Mouse (Mus musculus) bone marrow, adult 2 months (tissue): ENCODE data around the gene Slit3. TPM values are rescaled to one million over a fixed set of nuclear protein-coding genes. Genes with fewer than 3 reads are reported as not detected.
A peak's percentile ranks its signal among the peaks of the same experiment; 100 is the strongest.

ENCODE experiments used
- H3K27ac ChIP-seq: fragments of 200-500 bp; 2 replicates; pipeline ENCODE4 v1.5.1; 2012; ENCODE audit warnings: low read depth, mild to moderate bottlenecking, control low read depth, inconsistent platforms, low read length; ENCODE audit not compliant: control insufficient read depth, poor library complexity, insufficient read depth
- H3K4me1 ChIP-seq: fragments of 200-500 bp; 2 replicates; pipeline ENCODE4 v1.6.1; 2011; ENCODE audit warnings: low read length; ENCODE audit not compliant: control insufficient read depth, insufficient read depth
- H3K4me3 ChIP-seq: fragments of 200-500 bp; replicated peaks from 2 replicates; pipeline ENCODE3; 2011; ENCODE audit warnings: mild to moderate bottlenecking, low read depth, low read length, control low read depth; ENCODE audit not compliant: control insufficient read depth
- CTCF ChIP-seq: fragments of 200-500 bp; IDR thresholded peaks from 2 replicates; pipeline ENCODE4 v1.5.1; 2011; ENCODE audit warnings: low read length, control low read depth; ENCODE audit not compliant: control insufficient read depth, insufficient read depth
- POLR2A ChIP-seq: fragments of 200-500 bp; IDR thresholded peaks from 2 replicates; pipeline ENCODE4 v1.6.1; 2011; ENCODE audit warnings: low read depth, mild to moderate bottlenecking, control low read depth, low read length, borderline replicate concordance; ENCODE audit not compliant: control insufficient read depth
- WGBS: fragments of 180-500 bp; shearing (Covaris S2); methylation state at CpG from one replicate; pipeline ENCODE4 v1.1.7; 2018; 5-methylcytosine and 5-hydroxymethylcytosine counted together
- polyA plus RNA-seq: library from polyadenylated mRNA; stranded (reverse); fragments of >200 nt; gene quantifications from 2 replicates; pipeline ENCODE4 v1.2.4, GENCODE M21; 2011; ENCODE audit warnings: low replicate concordance; ENCODE audit not compliant: missing spikeins, insufficient read depth, insufficient read length

Gene Slit3
- polyA plus RNA-seq, 1 experiment = 2.0 TPM

GRCm38 (mm10) chr11:35440186-35440585 is 319.2 kb downstream of the Slit3 start:
- Histone ChIP-seq H3K4me3 (no peak overlapping the region), H3K4me1 (no peaks in the 10 kb centered on the region), H3K27ac (no peak overlapping the region)
- no peak for TF ChIP-seq CTCF
- TF ChIP-seq POLR2A = no peak
- 83% methylated on average over 11 of the region's 11 CpGs for WGBS

- H3K4me3 ChIP-seq = no peak overlapping the region
Observed at GRCm38 (mm10) chr11:35444489-35445100, 323.6 kb downstream of the Slit3 start.

GRCm38 (mm10) chr11:35447951-35448350 is 326.9 kb downstream of the Slit3 start:
- no peak for TF ChIP-seq CTCF
- no peak overlapping the region for H3K4me3 ChIP-seq
- no peak overlapping the region for H3K27ac ChIP-seq
- 47% methylated on average over 9 of the region's 9 CpGs for WGBS
- no peaks in the 10 kb centered on the region for H3K4me1 ChIP-seq

More at GRCm38 (mm10) chr11:35444489-35445100, 323.6 kb downstream of the Slit3 start:
- WGBS = 88% methylated on average over 6 of the region's 6 CpGs
- TF ChIP-seq CTCF (no peak), POLR2A (no peak)
- Histone ChIP-seq H3K4me1 (no peaks in the 10 kb centered on the region), H3K27ac (no peak overlapping the region)

GRCm38 (mm10) chr11:35449199-35449598 is 328.2 kb downstream of the Slit3 start:
- TF ChIP-seq CTCF = no peak
- no peak for TF ChIP-seq POLR2A
- 80% methylated on average over 6 of the region's 6 CpGs for WGBS
- Histone ChIP-seq H3K4me1 (no peaks in the 10 kb centered on the region), H3K4me3 (no peak overlapping the region), H3K27ac (no peak overlapping the region)

GRCm38 (mm10) chr11:35451636-35452035 is 330.6 kb downstream of the Slit3 start:
- Histone ChIP-seq H3K4me3 (no peak overlapping the region), H3K4me1 (no peaks in the 10 kb centered on the region), H3K27ac (no peak overlapping the region)
- TF ChIP-seq POLR2A = no peak
- TF ChIP-seq CTCF = peak; percentile 72
- WGBS = 39% methylated on average over 4 of the region's 4 CpGs

GRCm38 (mm10) chr11:35452413-35452812 is 331.4 kb downstream of the Slit3 start:
- H3K27ac ChIP-seq = no peak overlapping the region
- WGBS = 71% methylated on average over 5 of the region's 5 CpGs
- TF ChIP-seq CTCF (no peak), POLR2A (no peak)
- no peak overlapping the region for H3K4me3 ChIP-seq
- H3K4me1 ChIP-seq = no peaks in the 10 kb centered on the region

DNA sequence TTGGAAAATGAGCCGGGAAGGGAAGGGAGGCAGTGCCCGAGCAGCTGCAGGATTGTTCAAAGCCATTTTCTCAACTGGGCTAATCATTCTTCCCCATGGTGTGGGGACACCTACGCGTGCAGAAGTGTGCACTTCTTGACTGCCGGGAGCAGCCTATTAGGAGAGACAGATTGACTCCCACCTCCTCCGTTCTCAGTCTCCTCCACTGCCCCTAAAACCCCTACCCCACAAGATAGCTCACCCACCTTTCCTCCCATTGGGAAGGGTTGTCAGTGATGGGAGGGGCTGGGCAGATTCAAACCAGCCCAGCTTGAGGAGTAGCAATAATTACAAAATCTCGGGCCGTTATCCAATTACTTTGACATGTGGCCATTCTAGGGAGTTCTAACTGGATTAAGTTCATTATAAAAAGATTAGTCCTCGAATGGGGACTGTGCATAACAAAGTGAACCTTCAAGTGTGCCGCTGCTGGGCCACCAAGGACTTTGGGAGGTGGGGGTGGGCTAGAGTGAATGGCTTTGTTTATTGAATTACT is 333.2 kb downstream of the Slit3 start:
- Histone ChIP-seq H3K4me1 (no peaks in the 10 kb centered on the region), H3K27ac (no peak overlapping the region), H3K4me3 (no peak overlapping the region)
- WGBS = 60% methylated on average over 10 of the region's 10 CpGs
- no peak for TF ChIP-seq POLR2A
- no peak for TF ChIP-seq CTCF

DNA sequence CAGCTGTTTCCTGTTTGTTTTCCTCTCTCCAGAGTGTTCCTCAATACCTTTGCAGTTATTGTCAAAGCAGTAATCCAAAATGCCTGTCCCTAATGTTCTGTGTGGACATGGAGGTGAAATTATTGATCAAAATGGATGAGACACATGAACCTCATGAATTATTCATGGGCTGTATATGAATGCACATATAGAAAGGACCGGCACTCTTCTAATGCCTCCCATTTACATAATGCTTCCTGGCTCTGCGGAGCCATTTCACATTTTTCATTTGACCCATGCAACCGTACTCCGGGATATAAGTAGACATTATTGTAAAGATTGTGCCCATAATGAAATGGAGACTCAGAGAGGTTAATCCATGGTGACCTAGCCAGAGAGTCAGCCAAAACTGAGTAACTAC is 333.8 kb downstream of the Slit3 start:
- Histone ChIP-seq H3K4me1 (no peaks in the 10 kb centered on the region), H3K27ac (no peak overlapping the region), H3K4me3 (no peak overlapping the region)
- 78% methylated on average over 4 of the region's 4 CpGs for WGBS
- TF ChIP-seq CTCF = no peak

- H3K27ac ChIP-seq = no peak overlapping the region
- TF ChIP-seq CTCF (no peak), POLR2A (no peak)
- no peaks in the 10 kb centered on the region for H3K4me1 ChIP-seq
- WGBS = 68% methylated on average over 2 of the region's 2 CpGs
- H3K4me3 ChIP-seq = no peak overlapping the region
Observed at GRCm38 (mm10) chr11:35458068-35458467, 337.0 kb downstream of the Slit3 start.
